Mouse (Mus musculus) neural tube, embryonic 13.5 days (tissue): ENCODE data around the gene Ncor2. TPM values are rescaled to one million over a fixed set of nuclear protein-coding genes. Genes with fewer than 3 reads are reported as not detected.

ENCODE experiments used
- ATAC-seq: fragments of 200-750 bp; cut with Nextera tagmentation; 2 replicates; pipeline ENCODE4 v1.8.0; 2017; ENCODE audit warnings: low read depth, mild to moderate bottlenecking, moderate TSS enrichment, moderate library complexity
- H3K27ac ChIP-seq: fragments of 300-500 bp; sonication (generic); replicated peaks from 2 replicates; pipeline ENCODE4 v1.5.1; 2015; ENCODE audit warnings: moderate library complexity, mild to moderate bottlenecking, inconsistent platforms
- H3K27me3 ChIP-seq: fragments of 300-500 bp; sonication (generic); 2 replicates; pipeline ENCODE4 v1.6.1; 2015; ENCODE audit warnings: mild to moderate bottlenecking, inconsistent platforms
- H3K36me3 ChIP-seq: fragments of 300-500 bp; sonication (generic); 2 replicates; pipeline ENCODE4 v1.6.1; 2015; ENCODE audit warnings: mild to moderate bottlenecking, inconsistent platforms
- H3K4me1 ChIP-seq: fragments of 300-500 bp; sonication (generic); replicated peaks from 2 replicates; pipeline ENCODE4 v1.6.1; 2015; ENCODE audit warnings: inconsistent platforms
- H3K4me2 ChIP-seq: fragments of 300-500 bp; sonication (generic); 2 replicates; pipeline ENCODE4 v1.6.1; 2015; ENCODE audit warnings: inconsistent platforms, mild to moderate bottlenecking, moderate library complexity
- H3K4me3 ChIP-seq: fragments of 300-500 bp; sonication (generic); 2 replicates; pipeline ENCODE4 v1.5.1; 2015; ENCODE audit warnings: mild to moderate bottlenecking, inconsistent platforms
- H3K9ac ChIP-seq: fragments of 300-500 bp; sonication (generic); 2 replicates; pipeline ENCODE4 v1.6.1; 2015; ENCODE audit warnings: moderate library complexity, mild to moderate bottlenecking, inconsistent platforms
- H3K9me3 ChIP-seq: fragments of 300-500 bp; sonication (generic); 2 replicates; pipeline ENCODE4 v1.6.1; 2016; ENCODE audit warnings: inconsistent platforms
- WGBS: fragments of 180-500 bp; shearing (Covaris S2); methylation state at CpG from one replicate; pipeline ENCODE4 v1.1.7; 2015; 5-methylcytosine and 5-hydroxymethylcytosine counted together
- polyA plus RNA-seq: library from polyadenylated mRNA; unstranded; fragments of >200 nt; fragmentation: Nextera tagmentation; extraction: Ambion mirVana; gene quantifications from 2 replicates; pipeline ENCODE4 v1.2.1, GENCODE M21; 2015

Gene Ncor2
- polyA plus RNA-seq, 1 experiment from 2014 or later, result 29.2 TPM

- Histone ChIP-seq H3K4me1 (peaks cover 100% of the 10 kb centered on the region), H3K4me2 (peak overlapping the region; percentile 45), H3K9me3 (no peaks in the 10 kb centered on the region), H3K36me3 (no peaks in the 10 kb centered on the region), H3K4me3 (no peak overlapping the region), H3K27me3 (no peaks in the 10 kb centered on the region), H3K27ac (peak overlapping the region; percentile 98), H3K9ac (peak overlapping the region; percentile 63)
- peak; percentile 34 for ATAC-seq
- WGBS, result 10% methylated on average over 10 of the region's 10 CpGs
Measured at GRCm38 (mm10) chr5:125150951-125151564, 28.0 kb downstream of the Ncor2 start.

GRCm38 (mm10) chr5:125149142-125149541 lies 29.9 kb downstream of the Ncor2 start:
- H3K9ac ChIP-seq, result peak overlapping the region; percentile 32; the same call in 1 of the 2 replicates
- H3K4me3 ChIP-seq, result no peak overlapping the region
- no peaks in the 10 kb centered on the region for H3K27me3 ChIP-seq
- no peak overlapping the region for H3K4me2 ChIP-seq
- H3K9me3 ChIP-seq, result no peaks in the 10 kb centered on the region
- 47% methylated on average over 17 of the region's 17 CpGs for WGBS
- peaks cover 90% of the 10 kb centered on the region for H3K4me1 ChIP-seq
- no peaks in the 10 kb centered on the region for H3K36me3 ChIP-seq
- H3K27ac ChIP-seq, result peak overlapping the region; percentile 98
- no peak for ATAC-seq

GRCm38 (mm10) chr5:125148686-125149085 lies 30.3 kb downstream of the Ncor2 start:
- WGBS, result 21% methylated on average over 5 of the region's 5 CpGs
- peak overlapping the region; percentile 98 for H3K27ac ChIP-seq
- H3K4me2 ChIP-seq, result peak overlapping the region; percentile 10; the same call in 1 of the 2 replicates
- H3K36me3 ChIP-seq, result no peaks in the 10 kb centered on the region
- H3K27me3 ChIP-seq, result no peaks in the 10 kb centered on the region
- H3K9ac ChIP-seq, result peak overlapping the region; percentile 48
- 0 out of 2 replicates have a peak, but pooled peaks have one; percentile 9 for ATAC-seq
- peaks cover 90% of the 10 kb centered on the region for H3K4me1 ChIP-seq
- H3K4me3 ChIP-seq, result no peak overlapping the region
- no peaks in the 10 kb centered on the region for H3K9me3 ChIP-seq

- Histone ChIP-seq H3K27ac (peak overlapping the region; percentile 98), H3K4me1 (peaks cover 90% of the 10 kb centered on the region), H3K9ac (no peak overlapping the region), H3K27me3 (no peaks in the 10 kb centered on the region), H3K4me2 (0 out of 2 replicates have a peak overlapping the region, but pooled peaks have one; percentile 10), H3K9me3 (no peaks in the 10 kb centered on the region), H3K36me3 (no peaks in the 10 kb centered on the region), H3K4me3 (no peak overlapping the region)
- WGBS, result 19% methylated on average over 10 of the region's 10 CpGs
- ATAC-seq, result no peak
Measured at GRCm38 (mm10) chr5:125148173-125148572, 30.8 kb downstream of the Ncor2 start.

- ATAC-seq, result no peak
- Histone ChIP-seq H3K27ac (peak overlapping the region; percentile 98), H3K4me2 (no peak overlapping the region), H3K27me3 (no peaks in the 10 kb centered on the region), H3K4me1 (peaks cover 90% of the 10 kb centered on the region), H3K4me3 (no peak overlapping the region), H3K36me3 (no peaks in the 10 kb centered on the region), H3K9me3 (no peaks in the 10 kb centered on the region), H3K9ac (0 out of 2 replicates have a peak overlapping the region, but pooled peaks have one; percentile 26)
- 92% methylated on average over 4 of the region's 5 CpGs for WGBS
Measured at GRCm38 (mm10) chr5:125147124-125147523, 31.9 kb downstream of the Ncor2 start.

- H3K4me3 ChIP-seq, result no peak overlapping the region
- H3K27ac ChIP-seq, result peak overlapping the region; percentile 98
- H3K4me2 ChIP-seq, result no peak overlapping the region
- ATAC-seq, result no peak
- no peaks in the 10 kb centered on the region for H3K27me3 ChIP-seq
- H3K36me3 ChIP-seq, result no peaks in the 10 kb centered on the region
- WGBS, result 78% methylated on average over 12 of the region's 12 CpGs
- H3K9ac ChIP-seq, result no peak overlapping the region
- H3K9me3 ChIP-seq, result no peaks in the 10 kb centered on the region
- peaks cover 90% of the 10 kb centered on the region for H3K4me1 ChIP-seq
Measured at GRCm38 (mm10) chr5:125143114-125143872, 35.7 kb downstream of the Ncor2 start.

GRCm38 (mm10) chr5:125141916-125142315 lies 37.1 kb downstream of the Ncor2 start:
- Histone ChIP-seq H3K4me2 (peak overlapping the region; percentile 56), H3K36me3 (no peaks in the 10 kb centered on the region), H3K27ac (peak overlapping the region; percentile 98), H3K4me1 (peaks cover 90% of the 10 kb centered on the region), H3K9me3 (no peaks in the 10 kb centered on the region), H3K9ac (peak overlapping the region; percentile 70), H3K27me3 (no peaks in the 10 kb centered on the region), H3K4me3 (no peak overlapping the region)
- WGBS, result 42% methylated on average over 5 of the region's 5 CpGs
- ATAC-seq, result 0 out of 2 replicates have a peak, but pooled peaks have one; percentile 3

- Histone ChIP-seq H3K4me3 (peak overlapping the region; percentile 20), H3K27me3 (no peaks in the 10 kb centered on the region), H3K9ac (peak overlapping the region; percentile 70), H3K9me3 (no peaks in the 10 kb centered on the region), H3K27ac (peak overlapping the region; percentile 98), H3K4me2 (peak overlapping the region; percentile 56), H3K36me3 (no peaks in the 10 kb centered on the region), H3K4me1 (peaks cover 90% of the 10 kb centered on the region)
- ATAC-seq, result peak; percentile 57
- WGBS, result 1% methylated on average over 7 of the region's 7 CpGs
Measured at GRCm38 (mm10) chr5:125141525-125141880, 37.5 kb downstream of the Ncor2 start.

GRCm38 (mm10) chr5:125140832-125141524 lies 38.0 kb downstream of the Ncor2 start:
- H3K9me3 ChIP-seq, result no peaks in the 10 kb centered on the region
- H3K27ac ChIP-seq, result peak overlapping the region; percentile 98
- peaks cover 90% of the 10 kb centered on the region for H3K4me1 ChIP-seq
- peak overlapping the region; percentile 70 for H3K9ac ChIP-seq
- H3K27me3 ChIP-seq, result no peaks in the 10 kb centered on the region
- peak overlapping the region; percentile 56 for H3K4me2 ChIP-seq
- peak; percentile 85 for ATAC-seq
- peak overlapping the region; percentile 26 for H3K4me3 ChIP-seq
- no peaks in the 10 kb centered on the region for H3K36me3 ChIP-seq
- WGBS, result 8% methylated on average over 27 of the region's 27 CpGs

GRCm38 (mm10) chr5:125140151-125140699 lies 38.8 kb downstream of the Ncor2 start:
- peak; percentile 33 for ATAC-seq
- Histone ChIP-seq H3K4me2 (peak overlapping the region; percentile 56), H3K9ac (peak overlapping the region; percentile 70), H3K27ac (peak overlapping the region; percentile 98), H3K4me1 (peaks cover 90% of the 10 kb centered on the region), H3K9me3 (no peaks in the 10 kb centered on the region), H3K27me3 (no peaks in the 10 kb centered on the region), H3K4me3 (peak overlapping the region; percentile 26), H3K36me3 (no peaks in the 10 kb centered on the region)
- 36% methylated on average over 19 of the region's 19 CpGs for WGBS

- Histone ChIP-seq H3K4me3 (peak overlapping the region; percentile 26), H3K36me3 (no peaks in the 10 kb centered on the region), H3K9ac (peak overlapping the region; percentile 70), H3K27ac (peak overlapping the region; percentile 98), H3K4me2 (peak overlapping the region; percentile 56), H3K4me1 (peaks cover 96% of the 10 kb centered on the region), H3K27me3 (no peaks in the 10 kb centered on the region), H3K9me3 (no peaks in the 10 kb centered on the region)
- WGBS, result 81% methylated on average over 5 of the region's 5 CpGs
- no peak for ATAC-seq
Measured at GRCm38 (mm10) chr5:125139669-125140068, 39.4 kb downstream of the Ncor2 start.
